Mouse (Mus musculus) liver, adult 2 months (tissue): ENCODE measurements around the gene Ahsa1.

ENCODE experiments used
- CTCF ChIP-seq: fragments of 200-500 bp; IDR thresholded peaks from 2 replicates; pipeline ENCODE4 v1.5.1; 2011; ENCODE audit warnings: low read depth, low read length, control low read depth
- POLR2A ChIP-seq: fragments of 200-500 bp; IDR thresholded peaks from 2 replicates; pipeline ENCODE4 v1.6.1; 2011; ENCODE audit warnings: low read length, control low read depth; ENCODE audit not compliant: insufficient read depth; ENCODE audit errors: extremely low read depth

- no peak for TF ChIP-seq POLR2A
- TF ChIP-seq CTCF = no peak
Observed at GRCm38 (mm10) chr12:87229633-87230032, 36.6 kb upstream of the Ahsa1 start.
